Mouse (Mus musculus): ENCODE data around the gene Gm28308. TPM values are rescaled to one million over a fixed set of nuclear protein-coding genes. Genes with fewer than 3 reads are reported as not detected.

Gm28308 gene
- total and polyA plus RNA-seq, 2 experiments from 2014 or later: 2.2 TPM; not detected in 1

- Histone ChIP-seq H3K27me3 (ENCODE audit: insufficient read depth, low read length) (peaks cover 31% of the 10 kb centered on the region), H3K4me2 (ENCODE audit: low read depth, low read length) (peak overlapping the region; percentile 93), H3K4me1 (ENCODE audit: insufficient read depth, low read length) (peaks cover 9% of the 10 kb centered on the region; the same call in 1 of the 2 replicates), H3K4me3 (ENCODE audit: low read length) (peak overlapping the region; percentile 46), H3K9me3 (ENCODE audit: low read length) (no peaks in the 10 kb centered on the region), H3K9ac (replicated peaks; ENCODE audit: low read length) (peak overlapping the region; percentile 67), H3K27ac (peak overlapping the region; percentile 89), H3K36me3 (ENCODE audit: insufficient read depth, low read length) (no peaks in the 10 kb centered on the region)
- peak; percentile 41 for DNase-seq (ENCODE audit: low spot score)
- TF ChIP-seq CTCF (IDR thresholded peaks at IDR 0.05; ENCODE audit: low read depth): no peak
- ATAC-seq: no peak
- WGBS: under 1% methylated on average over 28 of the region's 28 CpGs
These were observed 47.4 kb downstream of the Gm28308 start for GRCm38 (mm10) chr6:52165441-52166370.

- DNase-seq (ENCODE audit: low spot score): peak; percentile 77
- no peak for TF ChIP-seq CTCF (IDR thresholded peaks at IDR 0.05; ENCODE audit: low read depth)
- H3K9ac ChIP-seq (replicated peaks; ENCODE audit: low read length): peak within 1 kb of the TSS; percentile 67
- H3K36me3 ChIP-seq (ENCODE audit: insufficient read depth, low read length): no peaks in the 10 kb centered on the region
- under 1% methylated on average over 25 of the region's 25 CpGs for WGBS
- H3K4me1 ChIP-seq (ENCODE audit: insufficient read depth, low read length): 0 out of 2 replicates have a peak, but pooled peaks cover under 1% of the 10 kb centered on the region
- peak within 1 kb of the TSS; percentile 46 for H3K4me3 ChIP-seq (ENCODE audit: low read length)
- peaks cover 26% of the 10 kb centered on the region for H3K27me3 ChIP-seq (ENCODE audit: insufficient read depth, low read length)
- H3K4me2 ChIP-seq (ENCODE audit: low read depth, low read length): peak within 1 kb of the TSS; percentile 93
- peak; percentile 50; the same call in 1 of the 2 replicates for ATAC-seq
- H3K27ac ChIP-seq: peak within 1 kb of the TSS; percentile 89
- H3K9me3 ChIP-seq (ENCODE audit: low read length): no peaks in the 10 kb centered on the region
These were observed 48.3 kb downstream of the Gm28308 start, which contains the start of gene Hoxa2 for GRCm38 (mm10) chr6:52164626-52165440. TSS of gene Hoxa2 (minus strand) at chr6:52164831.

GRCm38 (mm10) chr6:52164051-52164625 is 49.0 kb downstream of the Gm28308 start:
- Histone ChIP-seq H3K27me3 (ENCODE audit: insufficient read depth, low read length) (peaks cover 28% of the 10 kb centered on the region; the same call in 1 of the 2 replicates), H3K4me2 (ENCODE audit: low read depth, low read length) (peak overlapping the region; percentile 93), H3K9me3 (ENCODE audit: low read length) (no peaks in the 10 kb centered on the region), H3K4me1 (ENCODE audit: insufficient read depth, low read length) (no peaks in the 10 kb centered on the region), H3K36me3 (ENCODE audit: insufficient read depth, low read length) (no peaks in the 10 kb centered on the region), H3K4me3 (ENCODE audit: low read length) (peak overlapping the region; percentile 46), H3K9ac (replicated peaks; ENCODE audit: low read length) (peak overlapping the region; percentile 67), H3K27ac (peak overlapping the region; percentile 89)
- under 1% methylated on average over 39 of the region's 39 CpGs for WGBS
- no peak for TF ChIP-seq CTCF (IDR thresholded peaks at IDR 0.05; ENCODE audit: low read depth)
- no peak for ATAC-seq
- DNase-seq (ENCODE audit: low spot score): peak; percentile 44

- Histone ChIP-seq H3K27me3 (ENCODE audit: insufficient read depth, low read length) (peaks cover 33% of the 10 kb centered on the region; the same call in 1 of the 2 replicates), H3K9ac (replicated peaks; ENCODE audit: low read length) (peak overlapping the region; percentile 67), H3K4me3 (ENCODE audit: low read length) (peak overlapping the region; percentile 46), H3K4me1 (ENCODE audit: insufficient read depth, low read length) (no peaks in the 10 kb centered on the region), H3K4me2 (ENCODE audit: low read depth, low read length) (peak overlapping the region; percentile 93), H3K9me3 (ENCODE audit: low read length) (no peaks in the 10 kb centered on the region), H3K36me3 (ENCODE audit: insufficient read depth, low read length) (no peaks in the 10 kb centered on the region), H3K27ac (peak overlapping the region; percentile 89)
- ATAC-seq (no peak), DNase-seq (ENCODE audit: low spot score) (peak; percentile 67)
- 3% methylated on average over 17 of the region's 17 CpGs for WGBS
- TF ChIP-seq CTCF (IDR thresholded peaks at IDR 0.05; ENCODE audit: low read depth): no peak
These were observed 49.6 kb downstream of the Gm28308 start for GRCm38 (mm10) chr6:52163366-52164031.

- DNase-seq (ENCODE audit: low spot score) (peak; percentile 28), ATAC-seq (no peak)
- peaks cover 39% of the 10 kb centered on the region; the same call in 1 of the 2 replicates for H3K27me3 ChIP-seq (ENCODE audit: insufficient read depth, low read length)
- H3K4me1 ChIP-seq (ENCODE audit: insufficient read depth, low read length): no peaks in the 10 kb centered on the region
- peak overlapping the region; percentile 46 for H3K4me3 ChIP-seq (ENCODE audit: low read length)
- no peaks in the 10 kb centered on the region for H3K36me3 ChIP-seq (ENCODE audit: insufficient read depth, low read length)
- no peak for TF ChIP-seq CTCF (IDR thresholded peaks at IDR 0.05; ENCODE audit: low read depth)
- H3K9me3 ChIP-seq (ENCODE audit: low read length): no peaks in the 10 kb centered on the region
- peak overlapping the region; percentile 93 for H3K4me2 ChIP-seq (ENCODE audit: low read depth, low read length)
- H3K9ac ChIP-seq (replicated peaks; ENCODE audit: low read length): peak overlapping the region; percentile 67
- 4% methylated on average over 14 of the region's 14 CpGs for WGBS
- peak overlapping the region; percentile 89 for H3K27ac ChIP-seq
These were observed 50.4 kb downstream of the Gm28308 start for GRCm38 (mm10) chr6:52162611-52163365.
